Mouse (Mus musculus): ENCODE results near the gene Htr6. TPM values are rescaled to one million over a fixed set of nuclear protein-coding genes. Genes with fewer than 3 reads are reported as not detected.

Gene Htr6
- total RNA-seq (2021) = under 1 TPM; 0.14 to 0.41 TPM
- 1.1 and 1.3 TPM in 2 replicates for polyA plus RNA-seq (2012; rRNA removed)
- long read RNA-seq = 0 reads

DNA sequence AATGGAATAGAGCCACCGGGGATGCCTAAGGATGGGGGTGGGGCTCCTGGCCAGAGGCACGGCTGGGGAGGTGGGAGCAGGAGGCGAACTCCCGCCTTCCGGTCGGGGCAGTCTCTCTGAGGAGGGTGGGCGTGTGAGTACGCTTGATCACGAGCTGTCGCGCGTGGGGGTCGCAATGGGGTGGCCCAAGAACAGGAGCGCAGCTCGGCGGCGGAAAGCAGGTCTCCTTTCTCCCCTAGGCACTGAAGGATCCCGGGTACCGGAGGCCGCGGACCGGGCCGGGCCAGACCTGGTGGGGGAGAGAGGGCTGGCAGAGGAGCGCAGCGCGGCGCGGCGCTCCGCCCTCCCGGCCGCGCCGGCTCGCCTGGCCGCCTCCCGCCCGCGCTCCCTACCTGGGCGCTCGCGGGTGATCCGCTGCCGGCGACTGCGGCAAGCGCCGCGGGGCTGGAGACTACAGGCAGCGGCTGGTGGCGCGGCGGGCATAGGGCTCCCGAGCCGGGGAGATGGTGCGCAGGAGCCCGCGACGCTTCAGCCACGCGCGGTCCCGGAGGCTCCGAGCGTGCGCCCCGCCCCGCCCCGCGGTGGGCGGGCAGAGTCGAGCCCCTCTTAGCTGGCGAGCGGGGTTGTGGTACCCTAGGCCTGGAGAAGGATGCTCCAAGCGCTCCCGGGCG, at the start of gene Htr6:
TSS of gene Htr6 (minus strand) at position 530 of the 671 bp plus-strand sequence.
- DNase-seq = no peak

DNA sequence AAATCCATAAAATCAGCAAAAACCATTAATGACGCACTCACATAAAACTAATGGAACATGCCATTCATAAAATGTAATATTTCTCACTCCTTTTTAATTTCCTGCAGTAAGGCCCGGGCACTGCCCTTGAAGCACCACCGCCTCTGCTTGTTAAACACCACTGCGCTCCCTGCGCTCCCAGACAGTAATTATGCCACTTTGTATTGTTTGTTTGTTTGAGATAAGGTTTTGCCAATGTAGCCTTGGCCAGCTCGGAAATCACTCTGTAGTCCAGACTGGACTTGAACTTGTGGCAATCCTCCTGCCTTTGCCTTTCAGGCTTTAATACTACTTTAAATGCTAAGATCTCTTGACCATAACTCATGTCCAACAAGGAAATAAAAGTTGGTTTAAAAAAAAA, 49.6 kb upstream of the Htr6 start:
- DNase-seq = no peak

DNA sequence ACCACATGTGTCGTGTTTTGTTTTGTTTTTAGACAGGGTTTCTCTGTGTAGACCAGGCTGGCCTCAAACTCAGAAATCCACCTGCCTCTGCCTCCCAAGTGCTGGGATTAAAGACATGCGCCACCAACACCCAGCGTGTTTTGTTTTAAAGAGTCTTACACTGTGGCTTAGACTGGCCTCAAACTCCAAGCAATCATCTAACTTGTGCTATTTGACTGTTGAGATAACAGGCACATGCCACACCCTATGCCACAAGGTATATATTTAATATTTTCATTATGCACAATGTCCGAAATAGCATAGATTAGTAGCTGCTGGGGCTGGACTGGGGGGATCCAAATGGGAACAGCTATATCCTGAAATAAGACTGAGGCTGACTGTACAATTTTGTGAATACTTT, 47.2 kb upstream of the Htr6 start:
- no peak for DNase-seq

DNA sequence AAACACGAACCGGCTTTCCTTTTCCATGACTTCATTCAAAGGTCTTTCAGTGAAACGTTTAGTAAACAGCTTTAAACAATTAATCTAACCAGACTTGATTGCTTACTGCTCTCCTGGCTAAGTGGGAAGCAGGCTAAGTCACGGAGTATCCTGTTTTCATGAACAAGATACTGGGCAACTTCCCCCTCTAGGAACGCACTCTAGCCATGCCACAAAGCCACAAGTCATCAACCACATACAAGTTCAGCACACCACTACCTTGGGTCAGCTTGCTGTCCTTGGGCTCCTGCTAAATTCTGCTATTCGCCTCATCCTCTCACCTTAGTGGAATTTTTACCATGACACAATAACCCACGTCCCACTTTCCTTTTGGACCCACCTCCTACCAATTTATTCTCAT, 45.6 kb upstream of the Htr6 start:
- DNase-seq = no peak

DNA sequence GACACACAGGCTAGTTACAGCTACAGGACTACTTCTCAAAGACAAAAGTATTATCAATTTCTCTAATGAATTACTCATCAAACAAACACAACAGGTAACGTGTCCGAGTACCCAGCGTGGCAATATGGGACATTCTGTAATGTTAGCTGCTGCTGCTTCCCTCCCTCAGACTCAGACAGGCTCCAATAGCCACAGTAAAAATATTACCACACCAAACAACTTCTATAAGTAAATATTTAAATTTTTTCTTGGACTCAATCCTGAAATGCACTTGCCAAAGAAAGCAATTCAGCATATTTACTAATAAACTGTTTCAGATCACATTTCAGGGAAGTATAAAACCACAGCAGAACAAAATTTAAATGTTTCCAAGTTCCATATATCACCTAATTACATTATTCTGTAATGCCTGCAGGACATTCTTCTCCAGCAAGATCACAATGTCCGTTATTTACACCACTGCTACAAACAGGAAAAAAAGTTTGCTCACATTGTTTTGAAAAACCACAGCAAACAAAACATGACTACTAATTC, 45.0 kb upstream of the Htr6 start:
- no peak for DNase-seq

DNA sequence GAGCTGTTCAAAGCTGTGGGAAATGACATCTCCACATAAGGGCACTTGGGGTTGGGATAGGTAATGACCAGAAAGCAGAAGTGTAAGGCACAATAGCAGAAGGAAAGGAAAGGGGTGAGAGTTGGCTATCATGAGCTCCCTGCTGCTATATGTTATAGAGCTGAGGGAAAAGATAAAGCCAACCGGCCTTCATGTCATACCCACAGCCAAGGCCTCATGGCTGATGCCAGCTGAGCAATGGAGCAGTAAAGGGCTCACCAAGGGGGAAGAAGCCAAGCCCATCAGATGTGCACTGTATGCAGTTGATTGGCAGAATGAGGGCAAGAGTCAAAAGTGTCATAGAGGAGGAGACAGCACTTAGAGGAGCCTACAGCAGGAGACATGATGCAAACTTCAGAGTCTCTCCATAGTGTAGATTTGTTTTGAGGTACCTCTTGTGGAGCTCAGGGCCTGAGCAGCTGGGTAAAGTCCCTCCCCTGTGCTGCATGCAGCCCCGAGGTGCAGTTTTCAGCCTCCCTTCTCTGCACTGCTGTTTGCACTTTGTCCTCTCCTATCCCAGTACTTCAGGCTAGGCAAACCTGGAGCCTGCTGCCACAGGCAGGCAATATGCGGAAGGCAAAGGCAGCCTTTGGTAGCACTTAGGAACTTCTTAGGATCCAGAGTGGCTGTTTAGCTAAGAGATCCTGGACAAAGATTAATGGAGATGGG, 41.1 kb upstream of the Htr6 start:
- DNase-seq = no peak

DNA sequence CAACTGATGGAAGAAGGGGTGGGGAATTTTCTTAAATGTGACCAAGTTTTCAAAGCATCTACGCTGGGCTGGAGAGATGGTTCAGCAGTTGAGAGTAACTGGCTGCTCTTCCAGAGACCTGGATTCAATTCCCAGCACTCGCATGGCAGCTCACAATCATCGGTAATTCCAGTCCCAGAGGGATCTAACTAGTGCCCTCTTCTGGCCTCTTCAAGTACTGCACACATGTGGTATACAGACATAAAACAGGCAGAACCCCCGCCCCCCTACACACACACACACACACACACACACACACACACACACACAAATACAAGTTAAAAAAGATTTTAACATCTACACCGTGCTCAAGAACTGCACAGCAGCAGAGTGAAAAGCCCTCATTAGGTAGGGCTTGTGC, 40.4 kb upstream of the Htr6 start:
- DNase-seq = no peak

DNA sequence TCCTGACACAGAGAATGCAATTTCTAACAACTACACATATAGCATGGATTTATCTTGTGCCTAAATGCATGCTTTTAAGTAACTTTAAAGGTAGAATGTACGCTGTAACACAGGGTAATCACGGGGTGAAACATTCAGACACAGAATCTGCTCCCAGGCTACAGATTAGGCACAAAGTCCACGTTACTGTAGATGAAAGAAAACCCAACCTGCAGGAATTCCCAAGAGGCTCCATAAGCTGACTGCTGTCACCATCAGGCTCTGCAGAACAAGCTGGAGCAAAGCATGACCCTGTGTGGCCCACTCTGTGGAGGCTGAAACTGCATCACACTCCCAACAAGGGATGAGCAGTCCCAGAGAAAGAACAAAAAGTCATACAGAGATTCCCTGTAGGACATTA, 37.1 kb upstream of the Htr6 start:
- no peak for DNase-seq

DNA sequence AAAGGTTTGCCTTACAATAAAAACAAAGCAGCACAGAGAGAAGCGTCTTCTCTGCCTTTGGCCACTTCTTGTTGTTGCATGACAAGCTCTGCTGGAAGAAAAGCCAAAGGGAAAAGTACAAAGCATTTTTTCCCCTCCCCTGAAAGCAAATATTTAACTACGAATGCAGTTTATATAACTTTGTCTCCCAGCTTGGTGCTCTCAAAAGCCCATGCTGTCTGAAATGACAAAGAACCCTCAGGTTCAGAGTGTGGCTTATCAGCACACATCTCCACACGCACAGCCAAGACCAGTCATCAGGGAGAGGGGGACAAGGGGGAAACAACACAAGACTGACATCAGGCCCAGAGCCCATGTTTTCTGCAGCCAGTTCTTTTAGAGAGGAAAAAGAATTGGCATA, 36.1 kb upstream of the Htr6 start:
- no peak for DNase-seq

DNA sequence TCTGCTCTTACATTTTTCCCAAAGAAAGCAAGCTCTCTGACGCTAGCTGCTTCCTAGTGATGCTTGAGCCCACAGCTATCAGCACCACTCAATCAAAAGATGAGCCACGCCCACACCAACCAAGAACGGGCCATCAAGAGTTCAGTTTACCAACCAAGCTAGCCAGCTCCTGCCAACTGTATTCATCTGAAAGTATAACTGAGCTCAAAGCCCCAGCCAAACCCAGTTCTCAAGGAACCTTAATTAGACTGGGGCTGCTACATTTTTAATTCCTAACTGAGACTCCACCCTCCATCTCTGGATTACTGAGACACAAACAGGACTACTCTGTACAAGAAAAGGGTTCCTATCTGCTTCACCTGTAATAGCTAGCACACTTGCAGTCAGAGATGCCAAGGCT, 35.5 kb upstream of the Htr6 start:
- DNase-seq = no peak

DNA sequence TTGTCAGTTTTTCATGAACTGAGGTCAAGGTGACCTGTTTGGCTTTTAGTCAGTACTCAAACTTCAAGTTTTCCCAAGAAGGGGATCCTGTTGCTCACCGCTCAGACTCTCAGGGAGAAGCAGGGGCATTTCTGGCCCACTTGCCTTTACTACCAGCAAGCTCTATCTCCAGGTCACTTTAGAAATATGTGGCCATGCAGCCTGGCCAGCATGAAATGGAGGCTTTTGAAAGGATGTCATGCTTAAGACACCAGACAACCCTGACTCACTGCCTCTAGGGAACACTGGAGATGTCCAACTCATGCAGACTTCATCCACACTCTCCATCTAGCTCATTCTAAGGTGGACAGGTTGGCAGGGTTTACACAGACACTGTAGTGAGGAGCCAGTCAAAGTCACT, 30.1 kb upstream of the Htr6 start:
- no peak for DNase-seq

DNA sequence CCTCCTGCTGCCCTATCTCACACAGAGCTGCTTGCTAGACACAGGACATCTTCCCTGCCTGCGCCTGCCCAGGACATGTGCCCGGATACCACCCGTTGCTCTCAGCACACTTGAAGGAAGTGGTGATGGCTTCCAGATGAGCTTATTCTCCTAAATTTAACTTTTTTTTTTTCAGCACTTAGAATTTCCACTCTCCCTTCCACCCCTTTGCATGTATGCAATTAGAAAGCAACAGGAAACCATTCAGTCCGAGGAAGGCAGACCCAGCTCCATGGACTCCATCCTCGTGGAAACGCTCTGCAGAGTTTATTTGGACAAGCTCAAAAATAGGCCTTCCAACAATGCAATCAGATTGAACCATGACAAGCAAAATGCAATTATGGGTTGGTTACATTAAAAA, 26.2 kb upstream of the Htr6 start:
- no peak for DNase-seq

DNA sequence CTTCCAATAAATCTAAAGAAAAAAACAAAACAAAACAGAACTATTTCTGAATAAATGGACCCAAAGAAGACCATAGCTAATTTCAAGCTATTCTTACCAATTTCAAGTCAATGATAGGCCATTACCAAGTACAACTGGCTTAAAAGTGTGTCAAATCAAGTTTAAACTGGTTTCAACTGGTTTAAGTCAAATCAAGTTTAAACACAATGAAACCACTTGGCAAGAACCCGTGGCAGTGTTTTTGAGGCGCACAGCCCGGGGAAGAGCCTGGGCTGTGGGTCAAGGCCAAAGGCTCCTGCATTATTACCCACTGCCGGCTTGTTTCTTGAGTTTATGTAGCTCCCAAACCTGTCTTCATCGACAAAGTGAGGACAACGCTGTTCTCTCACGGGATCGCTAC, 25.0 kb upstream of the Htr6 start:
- DNase-seq = no peak

DNA sequence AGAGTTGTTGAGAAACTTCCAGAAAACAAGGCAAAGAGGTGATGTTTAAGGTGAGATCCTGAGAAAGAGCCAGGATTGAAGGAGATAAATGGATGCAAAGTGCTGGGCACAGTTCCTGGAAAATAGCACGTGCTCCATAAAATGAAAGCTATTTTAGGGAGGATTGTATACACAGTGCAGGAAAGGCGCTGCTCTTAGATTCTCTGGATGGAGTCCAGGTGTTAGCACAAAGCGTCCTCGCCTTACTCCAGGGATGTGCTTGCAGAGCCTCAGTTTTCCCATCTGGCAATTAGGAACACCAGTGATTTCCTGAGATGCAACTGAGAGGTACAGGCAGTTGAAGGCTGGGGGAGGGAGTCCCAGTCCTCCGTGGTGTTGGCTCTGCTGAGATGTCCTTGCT, 20.8 kb upstream of the Htr6 start:
- DNase-seq = no peak

DNA sequence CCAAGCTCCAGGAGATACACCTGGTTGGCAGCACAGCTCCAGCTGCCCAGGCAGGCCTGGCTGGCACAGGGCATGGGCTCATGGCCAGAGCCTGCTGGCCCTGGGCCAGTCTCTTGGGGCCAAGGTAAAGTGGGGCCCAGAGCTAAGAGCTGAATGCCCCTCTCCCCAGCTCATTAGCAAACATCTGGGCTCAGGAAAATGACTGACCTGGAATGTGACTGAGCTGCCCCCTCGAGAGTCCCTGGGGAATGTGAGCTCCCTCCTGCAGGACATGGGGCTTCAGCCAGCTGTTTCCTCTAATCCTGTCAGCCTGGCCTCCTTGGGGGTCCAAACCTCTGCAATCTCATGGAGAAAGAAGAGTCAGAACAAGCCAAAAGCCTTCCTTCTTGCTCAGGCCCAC, 20.0 kb upstream of the Htr6 start:
- peak; percentile 62 for DNase-seq

DNA sequence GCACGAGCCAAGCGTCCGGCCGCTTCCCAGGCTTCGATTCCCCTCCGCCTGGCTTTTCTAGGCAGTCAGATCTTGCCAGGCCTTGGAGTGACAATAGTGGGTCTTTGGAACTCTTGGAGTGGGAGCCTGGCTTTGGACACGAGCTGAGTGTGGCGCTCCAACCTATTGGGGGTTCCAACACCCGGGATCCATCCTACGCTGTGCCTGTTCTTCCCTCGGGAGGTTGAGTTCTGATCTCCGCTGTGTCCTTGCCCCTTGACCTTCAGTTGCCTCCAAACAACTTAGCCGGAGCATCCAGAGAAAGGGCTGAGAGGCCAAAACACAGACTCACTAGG, 17.8 kb upstream of the Htr6 start:
- no peak for DNase-seq

DNA sequence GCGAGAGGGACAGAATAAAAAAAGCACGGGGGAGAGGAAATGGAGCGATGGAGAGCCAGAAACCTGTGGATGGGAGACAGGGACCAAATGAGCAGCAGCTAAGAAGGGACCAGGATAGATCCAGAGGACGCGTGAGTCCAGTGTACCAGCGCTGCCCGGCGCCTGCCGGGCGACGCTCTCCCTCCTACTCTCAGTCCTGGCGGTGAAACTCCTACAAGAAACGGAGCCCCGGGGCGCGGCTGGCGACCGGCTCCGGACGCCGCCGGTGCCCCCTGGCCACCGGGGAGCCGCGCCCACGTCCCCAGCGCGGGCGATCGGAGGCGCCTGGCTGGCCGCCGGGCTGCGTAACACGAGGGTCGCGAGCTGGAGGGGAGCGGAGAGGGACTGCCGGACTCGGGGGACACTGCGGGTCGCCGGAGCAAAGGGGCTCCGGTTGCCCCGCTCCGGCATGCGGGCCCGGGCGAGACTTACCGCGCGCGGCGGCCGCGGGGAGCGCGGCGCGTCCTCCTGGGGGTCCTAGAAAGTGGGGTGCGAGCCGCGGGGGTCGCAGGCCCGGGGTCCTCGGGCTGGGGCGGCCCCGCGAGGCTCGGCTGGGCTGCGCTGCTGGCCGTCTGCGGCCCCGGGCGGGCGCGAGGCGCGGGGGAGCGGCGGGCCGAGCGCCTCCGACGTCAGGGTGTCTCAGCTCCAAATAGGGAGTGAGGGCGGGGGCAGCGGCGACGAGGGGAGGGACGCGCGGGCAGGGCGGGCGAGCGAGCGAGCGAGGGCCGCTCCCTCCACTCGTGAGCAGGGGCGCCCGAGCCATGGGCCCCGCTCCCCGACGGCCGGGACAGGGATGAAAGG, 17.2 kb upstream of the Htr6 start, which contains the start of gene Nbl1:
TSS of gene Nbl1 (minus strand) at position 638 of the 840 bp plus-strand sequence.
- peak; percentile 72 for DNase-seq

DNA sequence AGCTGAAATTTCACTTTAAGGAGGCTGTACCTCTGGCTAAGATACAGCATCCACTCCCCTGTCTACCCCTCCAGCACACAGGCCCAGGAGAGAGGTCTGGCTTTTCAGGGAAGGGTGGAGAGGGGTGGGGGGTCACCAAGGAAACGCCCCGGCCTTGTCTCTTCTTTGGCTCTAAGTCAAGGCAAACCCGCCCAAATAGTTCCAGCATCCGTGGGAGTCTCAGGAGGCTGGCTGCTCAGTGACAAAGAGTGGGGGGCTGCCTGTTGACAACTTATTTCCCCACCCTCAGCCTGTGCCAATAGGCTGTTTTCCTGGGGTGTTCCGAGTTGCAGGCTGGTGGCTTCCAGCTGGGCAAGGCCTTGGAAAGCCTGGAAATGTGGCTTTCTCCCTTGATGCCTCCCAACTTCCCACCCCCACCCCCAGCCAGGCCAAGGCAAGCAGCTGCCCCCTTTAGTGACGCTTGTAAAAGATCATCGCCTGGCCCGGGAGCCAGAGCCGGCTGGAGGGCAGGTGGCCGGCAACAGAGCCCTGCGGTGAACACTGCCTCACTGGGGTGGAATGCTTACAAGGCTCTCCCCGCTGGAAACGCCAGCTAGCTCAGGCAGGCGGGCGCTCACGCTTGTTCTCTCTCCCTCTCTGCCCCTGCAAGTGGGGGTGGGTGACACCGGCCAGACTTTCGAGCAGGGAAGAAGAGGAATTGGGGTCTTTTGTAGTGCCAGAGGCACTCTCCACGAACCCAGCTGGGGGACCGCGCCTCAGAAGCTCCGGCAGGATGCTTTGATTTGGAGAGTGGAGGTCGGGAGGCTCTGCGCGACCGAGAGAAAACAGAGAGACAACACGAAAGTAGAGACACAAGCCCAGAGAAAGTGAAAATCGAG, 16.3 kb upstream of the Htr6 start:
- DNase-seq = peak; percentile 41

DNA sequence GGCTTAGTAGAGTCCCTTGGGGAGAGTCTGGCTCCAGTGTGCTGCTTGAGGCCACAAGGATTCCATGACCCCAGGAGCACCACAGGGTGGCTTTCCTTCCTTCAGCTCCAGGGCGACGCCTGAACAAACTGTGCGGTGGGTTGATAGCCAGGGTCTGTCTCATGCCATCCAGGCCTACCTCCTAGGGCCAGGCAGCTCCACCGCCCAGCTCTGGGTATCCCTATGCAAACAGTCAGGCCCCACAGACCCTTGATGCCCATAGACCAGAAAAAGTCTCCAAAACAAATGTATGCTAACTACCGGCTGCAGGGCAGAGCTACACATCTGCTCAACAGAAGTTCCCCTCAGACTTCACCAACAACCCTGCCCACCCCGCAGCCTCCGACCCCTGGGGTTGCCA, 15.7 kb upstream of the Htr6 start:
- DNase-seq = no peak

DNA sequence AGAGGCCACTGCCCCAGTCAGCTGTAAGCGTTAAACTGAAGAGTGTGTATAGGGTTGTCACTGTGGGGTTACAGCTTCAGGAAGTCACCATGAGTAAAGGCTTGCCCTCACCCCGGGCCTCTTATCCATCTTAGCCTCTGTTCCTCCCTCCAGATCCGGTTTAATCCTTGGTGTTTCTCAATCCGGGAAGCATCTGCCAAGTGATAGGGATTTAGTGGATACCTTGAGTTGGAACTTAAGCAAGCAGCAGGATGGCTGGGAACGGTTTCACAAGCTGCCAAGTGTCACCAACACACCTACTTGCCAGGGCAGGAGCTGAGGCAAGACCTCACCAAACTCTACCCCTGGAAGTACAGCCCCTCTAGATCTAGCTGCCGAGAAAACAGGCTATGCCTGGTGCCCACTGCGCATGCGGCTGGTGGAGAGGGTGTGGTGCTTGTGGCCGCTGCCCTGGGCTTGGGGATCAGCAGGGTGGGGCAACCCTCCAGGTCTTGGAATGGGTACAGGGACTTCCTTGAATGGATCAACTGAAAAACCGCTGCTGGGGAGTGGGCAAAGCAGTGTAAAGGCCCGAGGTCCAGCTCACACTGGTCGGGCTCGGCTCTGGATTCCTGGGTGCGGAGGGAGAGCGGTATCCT, 15.1 kb upstream of the Htr6 start:
- no peak for DNase-seq

DNA sequence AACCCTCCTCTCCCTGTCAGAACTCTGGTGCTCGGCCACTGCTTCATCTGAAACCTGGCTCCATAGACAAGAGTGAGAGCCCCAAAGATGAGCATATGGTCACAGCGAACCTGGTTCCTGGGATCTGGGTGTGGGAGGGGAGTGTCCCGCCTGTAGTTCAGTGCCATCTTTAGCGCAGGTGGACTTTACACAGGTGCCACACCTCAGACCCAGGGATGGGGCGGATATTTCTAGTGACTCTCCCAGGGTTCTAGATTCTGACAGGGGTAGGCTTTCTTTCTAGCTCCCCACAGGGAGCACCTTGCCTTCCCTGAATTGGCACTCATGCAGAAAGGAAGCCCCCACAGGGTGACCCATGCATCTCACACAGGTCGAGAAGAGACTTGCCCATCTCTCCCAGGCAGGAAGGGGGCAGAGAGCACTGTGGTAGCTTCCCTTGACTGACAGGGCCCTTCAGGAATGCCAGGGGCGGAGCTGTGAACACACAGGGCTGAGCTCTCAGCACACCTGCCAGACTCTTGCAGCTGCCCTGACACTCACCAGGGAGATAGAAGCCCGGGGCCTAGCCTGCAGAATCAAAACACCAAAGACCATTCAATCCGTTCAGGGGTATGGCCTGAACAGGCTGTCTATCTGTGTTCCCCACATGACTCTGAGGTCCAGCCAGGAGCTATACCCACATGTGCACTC, 13.8 kb upstream of the Htr6 start:
- no peak for DNase-seq

Measured in adrenal gland, adult 2 months (tissue).